Mouse (Mus musculus) limb, embryonic 10.5 days (tissue): ENCODE data around the gene Pik3r6. TPM values are rescaled to one million over a fixed set of nuclear protein-coding genes. Genes with fewer than 3 reads are reported as not detected.

ENCODE experiments used
- DNase-seq: peaks from one replicate; pipeline ENCODE4 v3.0.0-alpha.2; 2017; ENCODE audit warnings: low spot score
- H3K27ac ChIP-seq: fragments of 300-500 bp; sonication (generic); 2 replicates; pipeline ENCODE4 v1.5.1; 2016; ENCODE audit warnings: mild to moderate bottlenecking
- H3K27me3 ChIP-seq: fragments of 300-500 bp; sonication (generic); 2 replicates; pipeline ENCODE4 v1.6.1; 2016; ENCODE audit warnings: low read depth, mild to moderate bottlenecking; ENCODE audit not compliant: poor library complexity, severe bottlenecking
- H3K36me3 ChIP-seq: fragments of 300-500 bp; sonication (generic); 2 replicates; pipeline ENCODE4 v1.6.1; 2016; ENCODE audit warnings: mild to moderate bottlenecking, moderate library complexity
- H3K4me1 ChIP-seq: fragments of 300-500 bp; sonication (generic); 2 replicates; pipeline ENCODE4 v1.6.1; 2016
- H3K4me3 ChIP-seq: fragments of 300-500 bp; sonication (generic); 2 replicates; pipeline ENCODE4 v1.5.1; 2016; ENCODE audit warnings: mild to moderate bottlenecking, moderate library complexity
- H3K9me3 ChIP-seq: fragments of 300-500 bp; sonication (generic); replicated peaks from 2 replicates; pipeline ENCODE4 v1.6.1; 2016; ENCODE audit warnings: mild to moderate bottlenecking
- WGBS: fragments of 180-500 bp; shearing (Covaris S2); methylation state at CpG from one replicate; pipeline ENCODE4 v1.1.7; 2016; 5-methylcytosine and 5-hydroxymethylcytosine counted together
- polyA plus RNA-seq: library from polyadenylated mRNA; unstranded; fragments of >200 nt; fragmentation: Nextera tagmentation; extraction: Ambion mirVana; gene quantifications from 2 replicates; pipeline ENCODE4 v1.2.1, GENCODE M21; 2016

Pik3r6 gene
- 1.9 and 2.7 TPM in 2 replicates for polyA plus RNA-seq

DNA sequence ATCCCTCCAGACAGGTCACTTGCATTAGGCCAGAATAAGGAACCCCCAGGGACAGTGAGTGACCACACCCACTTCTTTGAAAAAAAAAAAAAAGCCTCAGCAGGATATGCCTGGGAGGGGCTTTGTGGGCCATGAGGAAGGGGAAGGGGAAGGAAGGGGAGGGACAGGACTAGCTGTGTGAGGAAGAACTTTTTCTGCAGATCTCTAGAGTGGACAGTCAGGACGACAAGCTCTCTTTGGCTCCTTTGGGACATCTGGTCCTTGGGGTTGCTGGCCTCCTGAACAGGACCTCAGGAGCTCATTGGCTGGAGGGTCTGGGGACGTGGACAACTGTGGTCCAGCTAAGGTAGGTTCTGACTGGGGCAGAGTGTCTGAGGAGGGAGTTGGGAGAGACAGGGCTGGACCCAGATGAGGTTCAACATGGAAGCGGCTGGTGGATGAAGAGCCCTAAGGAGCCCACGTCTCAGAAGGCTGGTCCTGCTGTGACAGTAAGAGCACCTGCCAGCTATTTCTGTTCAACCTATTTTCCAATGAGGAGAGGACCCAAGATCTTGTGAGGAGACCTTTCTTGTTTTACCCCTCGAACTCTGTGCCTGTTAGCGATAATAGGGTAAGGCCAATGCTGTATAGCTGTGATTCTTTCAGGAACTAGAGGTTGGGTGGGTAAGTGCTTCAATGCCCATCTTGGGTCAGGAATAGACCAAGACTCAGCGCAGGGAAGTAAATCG lies at the start of gene Pik3r6:
TSS of gene Pik3r6 (plus strand) at position 118 of the 728 bp plus-strand sequence.
- Histone ChIP-seq H3K36me3 (no peaks in the 10 kb centered on the region), H3K9me3 (no peaks in the 10 kb centered on the region), H3K27ac (no peak within 1 kb of the TSS), H3K4me3 (0 out of 2 replicates have a peak within 1 kb of the TSS, but pooled peaks have one; percentile 6), H3K27me3 (no peaks in the 10 kb centered on the region), H3K4me1 (peaks cover 6% of the 10 kb centered on the region; the same call in 1 of the 2 replicates)
- DNase-seq = no peak
- WGBS = 89% methylated on average over 8 of the region's 8 CpGs

GRCm38 (mm10) chr11:68453301-68453700 lies 49.5 kb upstream of the Pik3r6 start:
- Histone ChIP-seq H3K4me1 (peaks cover 15% of the 10 kb centered on the region), H3K9me3 (no peaks in the 10 kb centered on the region), H3K36me3 (no peaks in the 10 kb centered on the region), H3K27me3 (no peaks in the 10 kb centered on the region), H3K27ac (no peak overlapping the region), H3K4me3 (no peak overlapping the region)
- DNase-seq = no peak
- WGBS = 73% methylated on average over 6 of the region's 6 CpGs

GRCm38 (mm10) chr11:68458086-68458485 lies 44.7 kb upstream of the Pik3r6 start:
- H3K9me3 ChIP-seq = no peaks in the 10 kb centered on the region
- H3K36me3 ChIP-seq = no peaks in the 10 kb centered on the region
- no peak overlapping the region for H3K27ac ChIP-seq
- H3K4me3 ChIP-seq = no peak overlapping the region
- H3K27me3 ChIP-seq = no peaks in the 10 kb centered on the region
- no peak for DNase-seq
- WGBS = 84% methylated on average over 8 of the region's 8 CpGs
- H3K4me1 ChIP-seq = no peaks in the 10 kb centered on the region

DNA sequence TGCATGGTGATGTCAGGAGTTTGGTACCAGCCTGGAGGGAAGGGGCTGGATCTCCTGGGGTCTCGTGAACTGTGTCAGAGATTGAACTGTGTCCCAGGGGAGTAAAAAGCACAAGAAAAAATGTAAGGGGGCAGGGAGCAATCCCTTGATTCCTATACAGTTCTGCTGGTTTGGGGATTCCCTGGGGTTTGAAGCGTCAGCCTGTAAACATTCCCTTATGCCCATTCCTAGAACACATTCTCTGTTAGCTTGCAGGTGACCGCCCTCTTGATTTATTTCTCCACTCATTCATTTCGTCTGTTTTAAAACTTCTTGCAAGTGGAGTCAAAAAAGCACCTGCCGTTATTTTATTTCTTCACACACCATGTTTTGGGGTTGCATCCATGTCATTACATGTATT lies 43.8 kb upstream of the Pik3r6 start:
- Histone ChIP-seq H3K4me1 (no peaks in the 10 kb centered on the region), H3K27ac (no peak overlapping the region), H3K4me3 (no peak overlapping the region), H3K36me3 (no peaks in the 10 kb centered on the region), H3K9me3 (no peaks in the 10 kb centered on the region), H3K27me3 (no peaks in the 10 kb centered on the region)
- 79% methylated on average over 5 of the region's 5 CpGs for WGBS
- DNase-seq = no peak

GRCm38 (mm10) chr11:68459486-68459885 lies 43.3 kb upstream of the Pik3r6 start:
- DNase-seq = no peak
- no peaks in the 10 kb centered on the region for H3K27me3 ChIP-seq
- WGBS = 94% methylated on average over 5 of the region's 5 CpGs
- H3K4me3 ChIP-seq = no peak overlapping the region
- no peak overlapping the region for H3K27ac ChIP-seq
- no peaks in the 10 kb centered on the region for H3K36me3 ChIP-seq
- H3K9me3 ChIP-seq = no peaks in the 10 kb centered on the region
- no peaks in the 10 kb centered on the region for H3K4me1 ChIP-seq

- H3K36me3 ChIP-seq = no peaks in the 10 kb centered on the region
- no peak for DNase-seq
- WGBS = 92% methylated on average over 3 of the region's 3 CpGs
- H3K9me3 ChIP-seq = no peaks in the 10 kb centered on the region
- no peaks in the 10 kb centered on the region for H3K4me1 ChIP-seq
- no peak overlapping the region for H3K4me3 ChIP-seq
- no peak overlapping the region for H3K27ac ChIP-seq
- H3K27me3 ChIP-seq = no peaks in the 10 kb centered on the region
Observed at GRCm38 (mm10) chr11:68462716-68463115, 40.1 kb upstream of the Pik3r6 start.

- H3K4me3 ChIP-seq = no peak overlapping the region
- no peak overlapping the region for H3K27ac ChIP-seq
- H3K9me3 ChIP-seq = no peaks in the 10 kb centered on the region
- no peak for DNase-seq
- H3K4me1 ChIP-seq = no peaks in the 10 kb centered on the region
- no peaks in the 10 kb centered on the region for H3K36me3 ChIP-seq
- 83% methylated on average over 5 of the region's 5 CpGs for WGBS
- no peaks in the 10 kb centered on the region for H3K27me3 ChIP-seq
Observed at GRCm38 (mm10) chr11:68464260-68464659, 38.6 kb upstream of the Pik3r6 start.

DNA sequence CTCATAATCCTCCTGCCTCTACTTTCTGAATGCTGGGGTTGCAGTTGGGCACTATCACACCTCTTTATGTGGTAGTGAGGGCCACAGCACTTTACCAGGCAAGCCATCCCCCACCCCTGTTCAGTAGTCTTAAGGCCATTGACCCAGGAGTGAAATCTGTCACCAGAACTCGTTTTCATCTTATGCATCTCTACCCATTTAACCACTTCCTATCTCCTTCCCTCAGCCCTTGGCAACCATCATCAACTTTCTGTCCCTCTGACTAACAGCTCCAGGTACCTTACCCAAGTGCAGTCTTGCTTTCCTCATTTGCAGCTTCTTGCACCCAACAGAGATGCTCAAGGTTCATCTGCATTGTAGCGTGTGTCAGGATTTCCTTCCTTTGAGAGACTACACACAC lies 37.7 kb upstream of the Pik3r6 start:
- H3K27ac ChIP-seq = no peak overlapping the region
- DNase-seq = no peak
- H3K4me1 ChIP-seq = no peaks in the 10 kb centered on the region
- 77% methylated on average over 2 of the region's 2 CpGs for WGBS
- no peak overlapping the region for H3K4me3 ChIP-seq
- H3K9me3 ChIP-seq = no peaks in the 10 kb centered on the region
- no peaks in the 10 kb centered on the region for H3K36me3 ChIP-seq
- H3K27me3 ChIP-seq = no peaks in the 10 kb centered on the region

DNA sequence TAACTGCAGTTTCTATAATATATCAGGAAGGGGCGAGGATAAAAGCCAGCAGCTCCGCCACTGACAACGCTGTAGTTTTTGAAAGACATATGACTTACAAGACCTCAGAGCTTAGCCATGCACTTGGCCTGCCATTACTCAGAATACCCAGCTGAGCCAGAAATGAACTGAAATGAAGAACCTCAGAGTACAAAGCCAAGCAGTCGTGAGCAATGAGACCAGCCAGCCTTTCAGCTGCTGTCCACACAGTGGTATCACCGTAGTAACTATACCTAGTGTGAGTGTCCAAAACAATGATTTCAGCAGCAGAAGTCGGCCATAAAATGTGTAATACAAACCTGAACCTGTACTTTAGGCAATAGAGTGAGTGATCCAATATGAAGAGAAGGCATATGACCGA lies 35.4 kb upstream of the Pik3r6 start:
- H3K27ac ChIP-seq = no peak overlapping the region
- H3K27me3 ChIP-seq = no peaks in the 10 kb centered on the region
- WGBS = 87% methylated on average over 7 of the region's 7 CpGs
- DNase-seq = no peak
- no peaks in the 10 kb centered on the region for H3K4me1 ChIP-seq
- H3K36me3 ChIP-seq = no peaks in the 10 kb centered on the region
- H3K9me3 ChIP-seq = no peaks in the 10 kb centered on the region
- no peak overlapping the region for H3K4me3 ChIP-seq

GRCm38 (mm10) chr11:68467962-68468612 lies 34.7 kb upstream of the Pik3r6 start:
- 86% methylated on average over 9 of the region's 9 CpGs for WGBS
- H3K9me3 ChIP-seq = no peaks in the 10 kb centered on the region
- no peak for DNase-seq

GRCm38 (mm10) chr11:68468886-68469285 lies 33.9 kb upstream of the Pik3r6 start:
- DNase-seq = no peak
- Histone ChIP-seq H3K4me1 (no peaks in the 10 kb centered on the region), H3K36me3 (no peaks in the 10 kb centered on the region), H3K27ac (no peak overlapping the region), H3K27me3 (peaks cover 7% of the 10 kb centered on the region), H3K9me3 (no peaks in the 10 kb centered on the region), H3K4me3 (no peak overlapping the region)
- WGBS = 77% methylated on average over 4 of the region's 4 CpGs

More at GRCm38 (mm10) chr11:68467962-68468612, 34.7 kb upstream of the Pik3r6 start:
- Histone ChIP-seq H3K27me3 (no peaks in the 10 kb centered on the region), H3K4me1 (no peaks in the 10 kb centered on the region), H3K36me3 (no peaks in the 10 kb centered on the region), H3K27ac (no peak overlapping the region), H3K4me3 (no peak overlapping the region)

GRCm38 (mm10) chr11:68472162-68472849 lies 30.5 kb upstream of the Pik3r6 start:
- no peak overlapping the region for H3K4me3 ChIP-seq
- no peaks in the 10 kb centered on the region for H3K4me1 ChIP-seq
- no peaks in the 10 kb centered on the region for H3K36me3 ChIP-seq
- H3K27me3 ChIP-seq = peaks cover 10% of the 10 kb centered on the region
- H3K27ac ChIP-seq = no peak overlapping the region
- H3K9me3 ChIP-seq = no peaks in the 10 kb centered on the region
- no peak for DNase-seq
- 80% methylated on average over 5 of the region's 5 CpGs for WGBS

GRCm38 (mm10) chr11:68474600-68474999 lies 28.2 kb upstream of the Pik3r6 start:
- no peak for DNase-seq
- no peaks in the 10 kb centered on the region for H3K36me3 ChIP-seq
- H3K4me3 ChIP-seq = no peak overlapping the region
- H3K9me3 ChIP-seq = no peaks in the 10 kb centered on the region
- H3K4me1 ChIP-seq = no peaks in the 10 kb centered on the region
- peaks cover 10% of the 10 kb centered on the region for H3K27me3 ChIP-seq
- 77% methylated on average over 6 of the region's 6 CpGs for WGBS
- H3K27ac ChIP-seq = no peak overlapping the region
